Mouse (Mus musculus) frontal cortex, adult 2 months (tissue): ENCODE measurements at regions not wholly inside any gene's neighbourhood (a gene's known extent, or its start where the extent isn't known, plus 50 kb on each side); places are given as distances from the start of the nearest gene placed in this dataset.

Experiments
- DNase-seq, 2 experiments: peaks; one replicate each; pipeline ENCODE4 v3.0.0; 2022; ENCODE audit warnings: low spot score in 1 of 2; ENCODE audit errors: extremely low spot score in 1 of 2

DNA sequence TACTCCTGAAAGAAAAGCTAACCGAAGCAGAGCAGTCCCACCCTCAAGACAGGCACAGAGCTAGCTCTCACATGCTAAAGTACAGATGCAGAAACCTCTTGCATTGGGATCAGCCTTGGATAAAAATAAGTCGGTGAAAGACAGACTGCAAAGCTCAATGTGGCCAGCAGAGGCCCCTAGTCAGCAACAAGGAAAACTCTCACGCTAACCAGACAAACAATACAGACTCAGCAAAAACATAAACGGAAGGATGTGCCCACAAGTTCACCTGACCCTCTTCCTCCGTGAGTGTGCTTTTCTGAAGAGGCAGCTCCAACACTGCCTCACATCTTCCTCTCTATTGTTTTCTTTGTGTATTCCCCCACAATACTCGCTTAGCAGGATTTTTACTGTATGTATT is 77.8 kb downstream of the Rpia start:
- DNase-seq: peak; percentile 29 to 83

GRCm38 (mm10) chr6:70713665-70714064 is 78.4 kb downstream of the Rpia start:
- DNase-seq: no peak

DNA sequence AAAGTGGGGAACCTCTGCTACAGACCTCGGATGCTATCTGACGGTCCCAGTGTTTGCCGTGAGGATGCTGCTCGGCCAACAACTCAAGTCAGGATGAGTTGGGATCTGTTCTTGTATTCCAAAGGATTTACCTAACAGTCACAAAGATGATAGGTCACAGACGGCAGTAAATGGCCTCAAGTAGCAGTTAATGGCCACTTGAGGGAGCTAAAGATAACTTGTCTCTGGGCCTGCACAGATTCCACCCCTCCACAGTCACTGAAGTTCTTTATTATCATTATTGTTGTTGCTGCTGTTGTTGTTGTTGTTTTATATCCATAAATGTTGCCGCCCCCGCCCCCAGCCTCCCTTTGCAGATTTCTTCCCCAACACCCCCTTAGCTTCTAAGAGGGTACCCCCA is 78.9 kb downstream of the Rpia start:
- DNase-seq: peak in 1 of 2 experiments; percentile 20

GRCm38 (mm10) chr6:70709338-70710055 is 82.5 kb downstream of the Rpia start:
- peak; percentile 18 to 54 for DNase-seq

DNA sequence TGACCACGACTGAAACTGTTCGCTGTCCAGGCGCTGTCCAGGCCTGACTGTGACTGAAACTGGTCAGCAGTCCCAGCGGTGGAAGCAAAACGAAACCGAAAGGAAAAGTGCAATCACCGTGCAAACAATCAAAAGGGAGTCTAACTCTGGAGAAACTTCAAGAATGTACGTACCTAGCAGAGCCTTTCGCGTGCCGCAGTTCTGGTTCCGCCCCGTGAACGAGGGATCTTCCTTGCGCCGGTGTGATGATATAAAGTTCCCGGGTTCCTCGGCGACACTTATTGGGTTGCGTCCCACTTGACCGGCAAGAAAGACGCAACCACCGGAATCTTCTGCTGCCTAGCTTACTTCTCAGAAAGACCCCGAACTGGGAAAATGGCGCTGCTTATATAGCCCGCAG is 96.4 kb downstream of the Rpia start:
- DNase-seq: no peak
